ENCODE assay signal across 8 mouse cellular contexts in genomic region chr12:58214289-58215136, GRCm38 (mm10). TPM values are rescaled to one million over a fixed set of nuclear protein-coding genes. Genes with fewer than 3 reads are reported as not detected.
A peak's percentile ranks its signal among the peaks of the same experiment; 100 is the strongest.
DNase-seq lines count a peak whose midpoint lies in the region; ATAC-seq and TF ChIP-seq lines count a peak whose summit lies in the region.

No protein-coding gene starts in this region.

- no peaks in the 10 kb centered on the region for H3K36me3 ChIP-seq in heart, embryonic 14.5 days (ENCODE audit: control insufficient read depth, insufficient read depth, low read length)
- no peaks in the 10 kb centered on the region for H3K36me3 ChIP-seq in limb, embryonic 11.5 days (ENCODE audit: control insufficient read depth, insufficient read depth, low read length)
- no peaks in the 10 kb centered on the region for H3K36me3 ChIP-seq in neural tube, embryonic 14.5 days (ENCODE audit: control insufficient read depth, insufficient read depth, low read length)

- peaks cover 12 to 17% of the 10 kb centered on the region in 2 experiments; a peak in 3 of 4 replicates for H3K4me1 ChIP-seq in heart, embryonic 14.5 days (ENCODE audit: control insufficient read depth in 2 of 2, insufficient read depth in 2 of 2, low read length in 2 of 2)
- peaks cover 10% of the 10 kb centered on the region; the same call in 1 of the 2 replicates for H3K4me1 ChIP-seq in limb, embryonic 11.5 days (ENCODE audit: control insufficient read depth, insufficient read depth, low read length)
- peaks cover 12% of the 10 kb centered on the region for H3K4me1 ChIP-seq in neural tube, embryonic 14.5 days (ENCODE audit: control insufficient read depth, insufficient read depth, low read length)
- H3K4me1 ChIP-seq in cerebellum, adult 2 months (ENCODE audit: control insufficient read depth, insufficient read depth, low read length): peaks cover 11% of the 10 kb centered on the region; the same call in 1 of the 2 replicates

- no peak for TF ChIP-seq POLR2A in cerebellum, adult 2 months (IDR thresholded peaks at IDR 0.05; ENCODE audit: borderline replicate concordance, insufficient read depth, low read length)

- H3K27me3 ChIP-seq in heart, embryonic 14.5 days (ENCODE audit: control insufficient read depth, insufficient read depth, low read length): peaks cover 34% of the 10 kb centered on the region
- H3K27me3 ChIP-seq in limb, embryonic 11.5 days (ENCODE audit: control insufficient read depth, insufficient read depth, low read length): peaks cover 28% of the 10 kb centered on the region
- peaks cover 20% of the 10 kb centered on the region for H3K27me3 ChIP-seq in neural tube, embryonic 14.5 days (ENCODE audit: control insufficient read depth, insufficient read depth, low read length)
- no peaks in the 10 kb centered on the region; the same call in 1 of the 2 replicates for H3K27me3 ChIP-seq in cerebellum, adult 2 months (ENCODE audit: control insufficient read depth, insufficient read depth, low read length)

- H3K27ac ChIP-seq in heart, embryonic 14.5 days (replicated peaks in 1 of 2; ENCODE audit: control insufficient read depth in 1 of 2, insufficient read depth in 1 of 2, low read depth in 2 of 2, low read length in 2 of 2): no peak overlapping the region
- H3K27ac ChIP-seq in limb, embryonic 11.5 days (replicated peaks; ENCODE audit: low read depth, low read length): no peak overlapping the region
- no peak overlapping the region for H3K27ac ChIP-seq in neural tube, embryonic 14.5 days (ENCODE audit: low read depth, low read length)
- H3K27ac ChIP-seq in cerebellum, adult 2 months (ENCODE audit: insufficient read depth, low read length): no peak overlapping the region

- ATAC-seq in heart, embryonic 14.5 days (ENCODE audit: insufficient number of reproducible peaks, insufficient read depth, low FRiP score, low read depth): no peak
- ATAC-seq in limb, embryonic 11.5 days (ENCODE audit: insufficient number of reproducible peaks, low FRiP score, low TSS enrichment, low read depth): no peak
- no peak for ATAC-seq in neural tube, embryonic 14.5 days (ENCODE audit: low read depth)

- H3K4me2 ChIP-seq in heart, embryonic 14.5 days (ENCODE audit: low read length): peak overlapping the region; percentile 79
- peak overlapping the region; percentile 91 for H3K4me2 ChIP-seq in limb, embryonic 11.5 days (ENCODE audit: low read depth, severe bottlenecking)
- H3K4me2 ChIP-seq in neural tube, embryonic 14.5 days (ENCODE audit: low read depth, low read length): peak overlapping the region; percentile 96

- WGBS in heart, embryonic 14.5 days: 7% methylated on average over 13 of the region's 13 CpGs
- WGBS in limb, embryonic 11.5 days: 3% methylated on average over 13 of the region's 13 CpGs
- 5% methylated on average over 13 of the region's 13 CpGs for WGBS in neural tube, embryonic 14.5 days
- WGBS in cerebellum, adult 2 months: 14% methylated on average over 13 of the region's 13 CpGs

- H3K9ac ChIP-seq in heart, embryonic 14.5 days (ENCODE audit: low read length): no peak overlapping the region
- no peak overlapping the region for H3K9ac ChIP-seq in limb, embryonic 11.5 days (ENCODE audit: low read length)
- H3K9ac ChIP-seq in neural tube, embryonic 14.5 days (replicated peaks; ENCODE audit: low read depth, low read length): no peak overlapping the region

- H3K9me3 ChIP-seq in heart, embryonic 14.5 days (ENCODE audit: control insufficient read depth, low read length): no peaks in the 10 kb centered on the region
- H3K9me3 ChIP-seq in limb, embryonic 11.5 days (ENCODE audit: control insufficient read depth, low read length): no peaks in the 10 kb centered on the region
- no peaks in the 10 kb centered on the region for H3K9me3 ChIP-seq in neural tube, embryonic 14.5 days (ENCODE audit: control insufficient read depth, low read length)

- peak; percentile 16 for DNase-seq in adrenal gland, postnatal 10 days
- DNase-seq in adrenal gland, adult 18-20 months (ENCODE audit: low spot score in 2 of 2): no peak
- peak; percentile 85 for DNase-seq in R1 (ENCODE audit: low read depth, low spot score)
- DNase-seq in limb, embryonic 11.5 days (ENCODE audit: low spot score): peak; percentile 38
- DNase-seq in cerebellum, adult 9-10 months: no peak
- no peak for DNase-seq in cerebellum, adult 2 months

- TF ChIP-seq CTCF in cerebellum, adult 2 months (IDR thresholded peaks at IDR 0.05; ENCODE audit: borderline replicate concordance, insufficient read depth, low read depth, low read length): no peak

- peak overlapping the region; percentile 27 to 45 for H3K4me3 ChIP-seq in heart, embryonic 14.5 days (ENCODE audit: control insufficient read depth in 1 of 2, insufficient read depth in 1 of 2, low read depth in 1 of 2, low read length in 2 of 2)
- peak overlapping the region; percentile 38 for H3K4me3 ChIP-seq in limb, embryonic 11.5 days (ENCODE audit: low read depth, low read length)
- peak overlapping the region; percentile 50 for H3K4me3 ChIP-seq in neural tube, embryonic 14.5 days (ENCODE audit: low read depth, low read length)
- no peak overlapping the region for H3K4me3 ChIP-seq in cerebellum, adult 2 months (replicated peaks; ENCODE audit: insufficient read depth, low read depth, low read length)

RNA-seq across cellular contexts. Expression of gene Sstr1, which starts 2.9 kb away (rescaled TPM):
- total RNA-seq in adrenal gland, postnatal 10 days (2021): under 1 TPM; 0.15 to 0.21 TPM
- total RNA-seq in adrenal gland, adult 18-20 months (2021): under 1 TPM in 1 of 2 experiments, not detected in 1; 0.13 TPM
- polyA plus RNA-seq in heart, embryonic 14.5 days (2014; fragmentation: Nextera tagmentation; extraction: Ambion mirVana): 0.11 TPM in 1 of 2 replicates, not detected in the other
- polyA plus RNA-seq in limb, embryonic 11.5 days (2014; fragmentation: Nextera tagmentation; extraction: Ambion mirVana): 0.38 and 0.63 TPM in 2 replicates
- polyA plus RNA-seq in neural tube, embryonic 14.5 days (2014; fragmentation: Nextera tagmentation; extraction: Ambion mirVana): 8.7 and 19.3 TPM in 2 replicates
- 4.7 and 5.5 TPM in 2 replicates for polyA plus RNA-seq in cerebellum, adult 2 months (2012; rRNA removed)

RNA-seq across cellular contexts. Expression of gene Clec14a, which starts 54.6 kb away (rescaled TPM):
- 10 to 100 TPM; 18.9 to 21.3 TPM for total RNA-seq in adrenal gland, postnatal 10 days (2021)
- 1 to 10 TPM; 5.5 to 8.2 TPM for total RNA-seq in adrenal gland, adult 18-20 months (2021)
- 21.6 and 22.5 TPM in 2 replicates for polyA plus RNA-seq in heart, embryonic 14.5 days (2014; fragmentation: Nextera tagmentation; extraction: Ambion mirVana)
- 5.9 and 6.5 TPM in 2 replicates for polyA plus RNA-seq in limb, embryonic 11.5 days (2014; fragmentation: Nextera tagmentation; extraction: Ambion mirVana)
- polyA plus RNA-seq in neural tube, embryonic 14.5 days (2014; fragmentation: Nextera tagmentation; extraction: Ambion mirVana): 1.3 and 6.5 TPM in 2 replicates
- polyA plus RNA-seq in cerebellum, adult 2 months (2012; rRNA removed): 2.5 and 2.8 TPM in 2 replicates

Comparison
In these comparisons a context has a peak if more than half of its experiments do, and no peak if none do; other contexts are left out.
1. DNase-seq: peak in adrenal gland, postnatal 10 days (single experiment), R1 (single experiment) and limb, embryonic 11.5 days (single experiment); none in adrenal gland, adult 18-20 months (0 of 2), cerebellum, adult 9-10 months (single experiment) and cerebellum, adult 2 months (0 of 2).
2. Peak in every context shown above with its lines, with median percentiles within 50 percentile points of each other: H3K4me2 ChIP-seq.